Mouse (Mus musculus): Measurements from ENCODE around the gene Bhlhe40.

Bhlhe40 gene

DNA sequence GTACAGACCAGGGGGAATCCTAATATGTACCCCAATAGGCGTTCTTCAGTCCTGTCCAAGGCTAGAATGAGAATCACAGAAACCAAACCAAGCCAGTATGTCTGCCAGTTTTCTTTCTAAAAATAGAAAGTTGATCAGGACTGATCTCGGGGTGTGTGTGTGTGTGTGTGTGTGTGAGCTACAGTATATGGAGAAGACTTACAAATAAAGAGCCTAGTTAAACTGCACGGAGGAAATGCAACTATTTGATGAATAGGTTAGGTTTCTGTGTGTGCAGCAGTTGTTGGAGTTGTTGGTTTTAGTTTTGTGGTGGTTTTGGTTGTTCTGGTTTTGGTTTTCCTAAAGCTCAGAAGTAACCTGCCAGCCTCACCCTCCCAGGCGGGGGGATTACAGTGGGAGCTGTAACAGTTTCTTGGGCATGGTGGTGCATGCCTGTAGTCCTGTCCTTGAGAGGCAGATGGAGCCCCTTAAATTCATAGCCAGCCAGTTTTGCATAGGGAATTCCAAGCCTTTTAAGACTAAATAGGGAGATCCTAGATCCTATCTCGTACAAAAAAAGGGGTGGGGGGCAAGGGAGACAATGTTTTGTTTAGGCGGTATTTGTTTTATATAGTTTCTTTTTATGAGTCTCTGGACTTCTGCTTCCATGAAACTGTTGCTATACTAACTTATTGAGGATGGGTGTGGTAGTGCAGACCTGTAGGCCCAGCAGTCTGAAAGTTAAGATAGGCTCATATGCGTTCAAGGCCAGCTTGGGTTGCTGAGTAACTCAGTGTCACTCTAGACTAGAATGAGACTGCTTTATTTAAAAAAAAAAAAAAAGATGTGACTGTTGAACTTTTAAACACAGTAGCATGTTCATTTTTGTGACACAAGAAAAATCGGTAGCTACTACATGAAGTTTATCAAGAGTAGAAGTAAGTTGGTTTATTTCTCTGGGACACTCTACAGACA lies 3.1 kb downstream of the Bhlhe40 start:
- DNase-seq (ENCODE audit: low spot score), result no peak

DNA sequence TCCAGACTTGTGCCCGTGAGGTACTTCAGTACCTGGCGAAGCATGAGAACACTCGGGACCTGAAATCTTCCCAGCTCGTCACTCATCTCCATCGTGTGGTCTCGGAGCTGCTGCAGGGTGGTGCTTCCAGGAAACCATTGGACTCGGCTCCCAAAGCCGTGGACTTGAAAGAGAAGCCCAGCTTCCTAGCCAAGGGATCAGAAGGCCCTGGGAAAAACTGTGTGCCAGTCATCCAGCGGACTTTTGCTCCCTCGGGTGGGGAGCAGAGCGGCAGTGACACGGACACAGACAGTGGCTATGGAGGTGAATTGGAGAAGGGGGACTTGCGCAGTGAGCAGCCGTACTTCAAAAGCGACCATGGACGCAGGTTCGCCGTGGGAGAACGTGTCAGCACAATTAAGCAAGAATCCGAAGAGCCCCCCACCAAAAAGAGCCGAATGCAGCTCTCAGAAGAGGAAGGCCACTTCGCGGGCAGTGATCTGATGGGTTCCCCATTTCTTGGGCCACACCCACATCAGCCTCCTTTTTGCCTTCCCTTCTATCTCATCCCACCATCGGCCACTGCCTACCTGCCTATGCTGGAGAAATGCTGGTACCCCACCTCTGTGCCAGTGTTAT lies 4.2 kb downstream of the Bhlhe40 start:
- no peak for DNase-seq (ENCODE audit: low spot score)

DNA sequence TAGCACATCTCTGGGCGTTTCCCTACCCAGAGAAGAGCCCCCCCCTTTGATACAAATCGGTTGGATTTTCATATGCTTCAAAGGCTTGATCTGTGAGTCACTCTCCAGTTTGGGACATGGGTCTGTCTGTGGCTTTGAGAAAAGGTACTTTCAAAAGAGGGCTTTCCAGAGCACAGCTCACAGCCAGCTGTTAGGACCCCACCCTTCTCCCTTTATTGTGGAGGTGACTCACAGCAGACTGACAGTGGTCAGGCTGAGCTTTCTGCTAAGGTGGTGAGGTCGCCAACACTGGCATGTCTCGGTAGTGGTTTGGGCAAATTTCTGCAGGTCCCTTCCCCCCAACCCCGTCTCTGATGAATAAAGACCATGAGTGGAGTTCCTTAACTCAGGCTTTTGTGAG lies 5.2 kb downstream of the Bhlhe40 start:
- no peak for DNase-seq (ENCODE audit: low spot score)

DNA sequence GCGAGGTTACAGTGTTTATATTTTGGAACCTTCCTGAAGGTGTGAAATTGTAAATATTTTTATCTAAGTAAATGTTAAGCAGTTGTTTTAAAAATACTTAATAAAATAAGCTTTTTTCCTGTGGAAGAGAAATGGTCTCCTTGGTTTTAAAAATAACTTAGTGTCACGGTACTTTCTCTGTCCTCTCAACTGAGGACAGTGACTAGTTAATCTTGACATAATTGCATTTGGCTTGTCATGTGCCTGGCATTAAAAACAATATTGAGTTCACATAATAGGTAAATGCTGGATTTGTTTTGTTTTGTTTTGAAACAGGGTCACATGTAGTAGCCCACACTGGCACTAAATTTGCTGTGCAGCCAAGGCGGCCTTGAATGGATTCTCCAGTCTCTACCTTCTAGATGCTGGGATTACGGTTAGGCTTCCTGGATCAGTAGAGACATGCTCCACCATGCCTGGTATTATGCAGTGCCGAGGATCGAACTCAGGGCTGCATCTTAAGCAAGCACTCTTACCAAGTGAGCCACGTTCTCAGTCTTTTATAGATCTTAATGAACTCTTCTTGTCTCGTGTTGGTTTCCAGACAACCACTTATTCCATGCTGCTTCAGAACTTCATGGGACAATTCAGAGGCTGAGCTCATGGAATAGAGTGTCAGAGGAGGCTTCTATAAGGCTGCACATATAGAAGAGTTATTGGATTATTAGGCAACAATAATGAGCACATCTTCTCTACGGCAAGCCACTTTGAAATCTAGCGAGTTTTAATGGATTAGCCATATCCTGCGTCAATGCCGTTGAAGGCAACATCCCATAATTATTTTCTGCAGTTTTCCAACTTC lies 6.4 kb downstream of the Bhlhe40 start:
- no peak for DNase-seq (ENCODE audit: low spot score)

DNA sequence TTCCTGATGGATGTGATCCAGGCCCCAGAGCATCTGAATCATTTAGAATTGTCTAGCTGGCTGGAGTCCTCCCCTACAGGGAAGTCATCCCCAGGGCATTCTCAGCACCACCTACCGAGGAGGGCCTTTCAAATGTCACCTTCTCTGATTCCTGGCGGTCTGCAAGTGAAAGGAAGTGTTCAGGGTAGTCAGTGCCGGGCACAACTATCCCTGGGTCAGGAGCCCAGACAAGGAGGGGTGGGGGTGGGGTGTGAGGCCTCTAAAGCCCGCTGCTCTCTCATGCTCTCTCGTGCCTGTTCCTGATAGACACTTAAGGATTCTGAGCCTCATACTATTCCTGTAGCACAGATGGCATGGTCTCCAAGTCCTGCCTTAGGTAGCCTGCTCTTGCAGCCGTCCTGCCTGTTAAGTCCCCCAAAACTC lies 7.2 kb downstream of the Bhlhe40 start:
- no peak for DNase-seq (ENCODE audit: low spot score)

DNA sequence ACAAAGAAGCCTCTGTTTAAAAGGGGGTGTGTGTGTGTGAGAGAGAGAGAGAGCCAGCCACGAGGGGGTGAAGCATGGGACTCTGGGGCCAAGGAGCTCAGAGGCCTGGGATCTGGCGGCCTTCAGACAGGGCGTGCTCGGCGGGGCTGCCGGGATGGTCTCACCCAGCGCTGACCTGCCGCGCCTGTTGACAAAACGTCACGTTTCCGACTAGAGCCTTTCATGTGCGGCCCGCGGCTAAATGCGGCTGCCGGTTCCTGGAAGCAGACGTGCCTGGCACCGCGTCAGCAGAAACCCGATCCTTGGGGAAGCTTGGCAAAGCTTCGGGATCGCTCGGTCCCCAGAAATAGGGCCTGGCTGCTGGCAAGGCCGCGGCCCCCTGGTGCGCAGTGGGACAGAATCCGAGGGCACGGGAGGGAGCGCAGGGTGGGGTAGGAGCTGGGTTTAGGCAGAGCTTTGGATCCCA lies 7.9 kb downstream of the Bhlhe40 start:
- DNase-seq (ENCODE audit: low spot score), result peak; percentile 68

DNA sequence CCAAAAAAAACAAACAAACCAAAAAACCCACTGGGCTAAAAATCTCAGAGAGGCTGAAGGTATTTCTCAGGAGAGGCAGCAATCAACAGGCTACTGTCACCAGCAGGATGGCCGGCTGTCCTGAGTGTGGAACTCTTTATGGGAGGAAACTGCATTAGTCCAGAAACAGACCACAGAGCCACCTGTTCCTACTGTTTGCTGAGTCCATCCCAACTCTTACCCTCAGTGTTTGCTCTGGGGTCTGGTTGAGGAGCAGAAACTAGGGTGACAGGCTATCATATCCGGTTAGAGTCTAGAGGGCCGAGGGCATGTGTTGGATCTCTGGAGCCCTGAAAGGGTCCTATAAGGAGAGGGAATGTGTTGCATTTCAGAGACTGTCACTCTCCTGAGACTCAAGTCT lies 9.8 kb downstream of the Bhlhe40 start:
- DNase-seq (ENCODE audit: low spot score), result no peak

DNA sequence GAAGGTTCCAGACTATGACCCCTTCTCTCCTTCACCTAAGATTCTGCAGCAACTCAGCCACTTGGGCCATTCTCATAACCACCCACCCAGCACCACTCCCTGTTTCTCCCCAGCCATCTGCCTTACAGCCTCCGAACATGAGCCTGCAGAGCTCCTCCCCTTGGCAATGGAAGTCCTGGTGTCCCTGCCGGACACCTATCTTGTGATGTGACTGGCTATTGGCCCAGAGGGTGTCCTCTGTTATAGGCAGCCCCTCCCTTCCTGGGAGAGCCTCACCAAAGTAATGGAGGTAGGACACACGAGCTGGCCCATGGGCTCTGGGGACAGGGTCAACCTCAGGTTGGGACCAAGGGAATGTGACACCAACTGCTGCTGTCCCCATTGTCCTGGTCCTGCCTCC lies 10.4 kb downstream of the Bhlhe40 start:
- DNase-seq (ENCODE audit: low spot score), result no peak

DNA sequence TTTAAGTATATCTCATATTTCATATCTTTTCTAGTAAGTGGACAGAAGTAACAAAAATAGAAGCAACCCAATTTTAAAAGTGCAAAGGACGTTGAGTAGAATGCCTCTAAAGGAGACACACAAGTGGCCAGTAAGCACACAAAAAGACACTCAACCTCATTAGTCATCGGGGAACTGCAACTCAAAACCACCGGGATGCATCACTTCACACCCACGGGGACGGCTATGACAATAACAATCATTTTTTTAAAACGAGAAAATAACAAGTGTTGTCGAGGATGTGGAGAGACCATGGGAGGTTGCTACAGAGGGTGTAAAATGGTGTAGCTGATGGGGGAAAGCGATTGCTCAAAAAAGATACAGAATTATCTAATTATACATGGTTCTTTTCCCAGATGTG lies 11.7 kb downstream of the Bhlhe40 start:
- DNase-seq (ENCODE audit: low spot score), result no peak

DNA sequence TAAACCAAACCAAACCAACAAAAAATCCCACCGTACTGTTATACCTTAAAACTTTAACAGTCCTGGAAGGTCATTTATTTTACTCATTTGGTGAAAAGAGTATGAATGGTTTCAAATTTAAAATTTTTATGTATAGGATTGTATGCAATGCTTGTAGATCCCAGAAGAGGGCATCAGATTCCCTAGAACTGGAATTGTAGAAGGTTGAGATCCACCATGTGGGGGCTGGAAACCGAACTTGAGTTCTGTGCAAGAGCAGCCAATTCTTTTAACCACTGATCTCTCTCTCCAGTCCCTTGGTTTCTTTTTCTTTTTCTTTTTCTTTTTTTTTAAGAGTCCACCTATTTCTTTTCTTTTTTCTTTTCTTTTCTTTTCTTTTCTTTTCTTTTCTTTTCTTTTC lies 13.8 kb downstream of the Bhlhe40 start:
- no peak for DNase-seq (ENCODE audit: low spot score)

DNA sequence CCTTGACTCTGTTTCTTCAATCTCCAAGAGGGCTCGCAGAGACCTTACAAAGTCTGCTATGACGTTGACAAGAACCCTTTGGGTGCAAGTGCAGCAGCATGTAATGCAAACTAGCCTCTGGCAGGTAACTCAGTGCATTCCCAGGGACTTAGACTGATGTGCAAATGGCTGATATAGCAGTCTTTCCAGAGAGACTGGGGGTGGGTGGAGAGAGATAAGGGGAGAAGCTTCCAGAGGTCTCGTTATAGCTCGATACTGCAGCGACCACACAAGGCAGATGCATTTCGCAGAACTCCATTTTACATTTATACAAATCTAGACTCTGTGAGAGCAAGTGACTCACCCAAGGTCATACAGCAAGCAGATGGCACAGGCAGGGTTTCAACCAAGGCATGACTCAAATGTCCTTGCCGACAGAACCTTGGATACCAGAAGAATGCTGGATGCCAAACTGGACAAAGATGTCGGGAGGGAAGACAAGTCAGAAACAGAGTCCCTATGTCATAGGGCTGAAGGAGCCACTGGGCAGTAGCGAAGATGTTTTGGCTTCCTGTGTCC lies 16.4 kb downstream of the Bhlhe40 start:
- no peak for DNase-seq (ENCODE audit: low spot score)

DNA sequence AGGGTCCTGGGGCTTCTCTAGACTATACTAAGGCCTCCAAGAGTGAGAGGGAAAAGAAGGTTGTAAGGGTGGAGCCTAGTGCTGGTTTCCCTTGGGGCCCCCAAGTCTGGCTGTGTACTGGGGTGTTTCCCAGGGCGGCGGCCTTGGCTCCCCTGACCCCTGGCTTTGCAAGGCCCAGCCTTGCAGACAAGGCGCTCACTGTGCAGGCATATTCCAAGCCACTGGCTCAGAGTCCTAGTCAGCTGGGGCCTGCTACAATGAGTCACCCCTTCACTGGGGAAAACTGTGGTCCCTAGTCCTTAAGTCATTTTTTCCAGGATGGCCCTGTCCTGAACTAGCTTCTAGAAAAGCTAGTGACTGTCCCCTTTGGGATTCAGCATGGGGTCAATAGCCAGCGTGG lies 17.3 kb downstream of the Bhlhe40 start:
- no peak for DNase-seq (ENCODE audit: low spot score)

DNA sequence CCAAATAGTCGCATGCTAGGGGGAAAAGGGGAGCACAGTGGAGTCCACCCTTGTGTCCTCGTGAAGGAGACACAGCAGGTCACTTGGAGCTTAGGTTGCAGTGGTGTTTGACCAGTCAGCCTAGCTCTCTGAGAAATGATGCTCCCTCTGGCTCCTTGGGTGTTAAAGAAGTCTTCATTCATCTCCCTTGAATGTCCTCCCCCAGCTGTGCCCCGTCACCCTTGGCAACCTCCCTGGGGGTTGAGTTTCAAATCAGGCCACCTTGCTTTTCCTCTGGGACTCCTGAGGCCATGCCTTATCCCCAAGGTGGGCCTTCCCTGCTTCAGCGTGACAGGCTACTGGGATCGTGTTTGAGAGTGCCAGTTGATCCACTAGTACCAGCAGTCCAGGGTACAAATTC lies 17.8 kb downstream of the Bhlhe40 start:
- no peak for DNase-seq (ENCODE audit: low spot score)

DNA sequence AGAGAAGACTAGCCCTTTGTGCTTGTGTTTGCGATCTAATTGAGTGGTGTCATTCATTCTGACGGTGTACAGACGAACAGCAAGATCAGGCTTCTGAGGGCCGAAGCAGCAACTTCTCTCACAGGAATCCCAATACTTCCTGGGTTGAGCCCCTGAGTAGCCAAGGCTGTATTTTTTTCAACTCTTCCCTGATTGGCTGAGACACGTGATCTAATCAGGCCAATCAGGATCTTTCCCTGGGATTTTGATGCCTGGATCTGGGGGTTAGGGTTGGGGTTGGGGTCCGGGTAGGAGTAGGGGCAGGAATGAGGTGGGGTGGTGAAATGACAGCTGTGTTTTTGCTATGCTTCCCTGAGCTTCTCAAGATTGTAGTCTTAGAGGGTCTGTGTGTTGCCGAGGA lies 20.1 kb downstream of the Bhlhe40 start:
- DNase-seq (ENCODE audit: low spot score), result no peak

DNA sequence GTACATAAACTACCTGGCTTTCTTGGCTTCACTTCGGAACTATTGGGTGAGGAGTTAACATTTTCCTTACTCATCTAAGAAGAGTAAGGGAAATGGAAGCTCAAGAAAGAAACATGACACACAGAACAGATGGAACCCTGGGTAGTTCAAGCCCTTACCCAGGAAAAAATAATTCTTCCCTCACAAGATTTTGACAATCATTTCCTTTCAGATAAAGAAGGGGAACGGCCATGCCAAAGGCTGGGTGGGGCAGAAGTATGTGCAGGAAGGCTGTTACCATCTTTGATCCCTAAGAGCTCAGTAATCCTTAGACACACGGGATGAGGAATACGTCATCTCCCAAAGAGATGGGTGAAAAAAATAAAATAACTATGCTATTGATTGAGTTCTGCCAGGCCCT lies 20.7 kb downstream of the Bhlhe40 start:
- no peak for DNase-seq (ENCODE audit: low spot score)

DNA sequence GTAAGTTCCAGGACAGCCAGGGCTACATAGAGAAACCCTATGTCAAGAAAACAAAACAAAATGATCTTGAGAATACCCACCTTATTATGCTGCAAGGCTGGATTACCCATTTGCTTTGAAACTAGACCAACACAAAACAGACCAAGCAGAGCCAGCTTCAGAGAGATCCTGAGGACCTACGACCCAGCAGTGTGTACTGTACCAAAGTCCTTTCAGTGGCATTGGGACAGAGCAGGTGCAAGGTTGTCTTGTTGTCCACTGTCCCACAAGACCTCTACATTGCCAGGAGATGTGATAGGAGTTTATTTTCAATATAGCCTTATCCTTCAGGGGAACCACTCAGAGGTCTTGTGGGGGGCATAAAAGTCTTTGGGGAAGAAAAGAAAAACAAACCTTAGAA lies 22.7 kb downstream of the Bhlhe40 start:
- no peak for DNase-seq (ENCODE audit: low spot score)

DNA sequence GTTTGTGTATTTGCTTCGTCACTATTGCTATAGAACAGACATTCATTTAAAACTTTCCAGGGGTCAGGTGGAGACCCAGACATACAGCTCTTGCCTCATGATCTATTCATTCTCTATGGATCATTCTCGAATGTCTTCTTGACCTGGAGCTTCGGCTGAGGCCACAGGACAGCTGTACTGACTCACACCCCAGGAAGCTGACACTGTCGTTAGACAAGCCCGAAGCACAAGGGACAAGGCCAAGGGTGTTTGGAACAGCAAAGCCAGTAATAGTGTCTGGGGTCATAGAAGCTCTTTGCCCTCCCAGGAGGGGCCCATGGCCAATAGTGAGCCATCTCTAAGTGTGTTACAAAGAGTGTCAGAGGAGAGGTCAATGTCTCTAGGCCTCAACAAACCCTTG lies 24.0 kb downstream of the Bhlhe40 start:
- no peak for DNase-seq (ENCODE audit: low spot score)

DNA sequence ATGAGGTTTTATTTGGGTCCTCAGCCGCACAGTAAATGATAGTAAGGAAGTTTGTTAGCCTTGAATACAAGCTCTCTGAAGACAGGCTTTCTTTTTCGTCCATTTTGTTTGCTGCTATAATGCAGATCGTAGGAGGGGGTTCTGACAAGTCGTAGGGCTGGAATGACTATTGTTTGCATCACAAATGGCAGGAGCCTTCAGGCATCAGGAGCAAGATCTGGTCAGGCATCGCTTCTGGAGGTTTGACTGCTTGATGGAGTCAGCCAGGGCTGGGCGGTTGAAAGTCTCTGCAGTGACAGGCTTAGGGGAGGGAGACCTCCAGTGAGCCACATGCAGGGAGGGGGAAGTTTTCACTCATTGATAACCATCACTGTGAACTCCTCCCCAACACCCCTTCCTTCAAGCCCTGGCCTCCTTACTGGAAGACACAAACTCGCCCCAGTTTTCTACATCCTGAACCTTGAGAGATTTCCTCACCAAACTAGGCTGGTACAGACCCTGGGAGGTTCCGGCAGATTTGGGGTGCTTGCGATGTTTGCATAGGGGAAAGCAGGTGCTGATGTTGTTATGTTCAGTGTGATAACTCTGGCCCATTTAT lies 25.4 kb downstream of the Bhlhe40 start:
- no peak for DNase-seq (ENCODE audit: low spot score)

DNA sequence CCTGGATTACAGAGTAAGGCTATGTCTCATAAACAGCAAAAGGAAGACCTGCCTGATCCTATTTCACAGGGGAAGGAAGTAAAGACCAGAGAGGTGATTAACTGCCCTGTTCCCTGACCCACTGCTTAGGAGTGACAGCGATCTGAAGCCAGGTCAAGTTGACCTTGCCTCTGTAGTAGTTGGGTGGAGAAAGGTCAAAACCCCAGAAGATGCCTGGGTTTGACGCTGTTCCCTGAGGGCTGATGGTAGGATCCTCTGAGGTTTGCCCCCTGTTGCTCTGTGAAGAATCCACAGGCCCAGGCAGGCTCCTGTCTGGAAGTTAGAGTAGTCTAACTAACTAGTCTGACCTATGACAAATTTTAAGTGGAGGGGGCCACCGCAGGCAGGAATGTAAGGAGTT lies 26.5 kb downstream of the Bhlhe40 start:
- DNase-seq (ENCODE audit: low spot score), result no peak

DNA sequence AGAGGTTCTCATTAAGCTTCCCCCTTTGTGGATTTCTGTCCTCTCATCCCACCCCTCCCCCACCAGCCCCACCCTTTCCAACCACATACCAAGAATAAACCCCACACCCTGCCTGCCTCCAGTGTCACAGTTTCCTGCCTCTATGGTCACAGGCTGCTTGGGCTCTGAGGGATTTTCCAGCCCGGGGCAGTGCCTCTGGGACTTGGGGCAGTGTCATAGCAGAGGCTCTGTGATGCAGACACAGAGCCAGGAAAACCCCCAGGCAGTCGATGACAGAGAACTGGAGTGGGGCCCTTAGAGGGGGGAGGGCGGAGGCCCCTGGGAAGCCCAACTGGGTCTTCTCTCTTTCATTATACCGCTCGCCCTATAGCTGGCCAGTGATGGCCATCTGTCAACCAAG lies 27.9 kb downstream of the Bhlhe40 start:
- no peak for DNase-seq (ENCODE audit: low spot score)

DNA sequence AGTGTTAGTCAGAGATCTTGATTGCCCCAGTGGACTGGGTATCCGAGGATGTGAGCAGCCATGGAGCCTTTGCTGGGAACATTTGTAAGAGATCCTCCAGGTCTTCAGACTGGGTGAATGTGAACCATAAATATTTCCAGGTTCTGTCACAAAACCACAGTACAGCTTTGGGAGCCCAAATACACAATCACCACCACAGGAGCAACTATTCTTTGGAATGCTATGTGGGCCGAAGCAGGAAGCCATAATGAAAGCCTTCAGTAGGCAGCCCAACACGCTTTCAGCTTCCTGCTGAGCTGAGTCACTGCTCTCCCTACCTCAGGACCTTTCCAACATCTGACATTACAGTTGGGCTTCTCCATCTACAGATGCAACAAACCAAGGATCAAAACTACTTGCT lies 32.6 kb downstream of the Bhlhe40 start:
- DNase-seq (ENCODE audit: low spot score), result no peak

Measured in testis, postnatal 14 days (tissue).